Mouse (Mus musculus) forebrain, embryonic 14.5 days (tissue): ENCODE results near the gene Sec23ip. TPM values are rescaled to one million over a fixed set of nuclear protein-coding genes. Genes with fewer than 3 reads are reported as not detected.

Source experiments
- ATAC-seq: fragments of 200-750 bp; cut with Nextera tagmentation; 2 replicates; pipeline ENCODE4 v1.8.0; 2017; ENCODE audit warnings: mild to moderate bottlenecking, moderate library complexity
- DNase-seq: peaks from one replicate; pipeline ENCODE4 v3.0.0-alpha.2; 2015; ENCODE audit warnings: low spot score
- H3K27ac ChIP-seq: fragments of 300-500 bp; sonication (generic); 2 replicates; pipeline ENCODE4 v1.5.1; 2014; ENCODE audit warnings: low read depth, mild to moderate bottlenecking, control low read depth, low read length, moderate library complexity
- H3K27me3 ChIP-seq: fragments of 300-500 bp; sonication (generic); replicated peaks from 2 replicates; pipeline ENCODE4 v1.6.1; 2014; ENCODE audit warnings: low read length, control low read depth, mixed read lengths; ENCODE audit not compliant: control insufficient read depth, insufficient read depth
- H3K36me3 ChIP-seq: fragments of 300-500 bp; sonication (generic); 2 replicates; pipeline ENCODE4 v1.6.1; 2014; ENCODE audit warnings: low read length, control low read depth; ENCODE audit not compliant: control insufficient read depth, insufficient read depth
- H3K4me1 ChIP-seq: fragments of 300-500 bp; sonication (generic); 2 replicates; pipeline ENCODE4 v1.6.1; 2014; ENCODE audit warnings: antibody characterized with exemption, low read length, control low read depth; ENCODE audit not compliant: control insufficient read depth, insufficient read depth
- H3K4me2 ChIP-seq: fragments of 300-500 bp; sonication (generic); 2 replicates; pipeline ENCODE4 v1.6.1; 2014; ENCODE audit warnings: mild to moderate bottlenecking, control low read depth, low read length
- H3K4me3 ChIP-seq: fragments of 300-500 bp; sonication (generic); 2 replicates; pipeline ENCODE4 v1.5.1; 2014; ENCODE audit warnings: low read depth, low read length, control low read depth
- H3K9ac ChIP-seq: fragments of 300-500 bp; sonication (generic); 2 replicates; pipeline ENCODE4 v1.6.1; 2014; ENCODE audit warnings: mild to moderate bottlenecking, low read length, control low read depth, moderate library complexity
- H3K9me3 ChIP-seq: fragments of 300-500 bp; sonication (generic); replicated peaks from 2 replicates; pipeline ENCODE4 v1.6.1; 2016; ENCODE audit warnings: low read length, control low read depth, mixed read lengths; ENCODE audit not compliant: control insufficient read depth
- WGBS: fragments of 180-500 bp; shearing (Covaris S2); extraction: QIAGEN DNeasy Blood & Tissue Kit; methylation state at CpG from one replicate; pipeline ENCODE4 v1.1.7; 2014; 5-methylcytosine and 5-hydroxymethylcytosine counted together
- polyA plus RNA-seq: library from polyadenylated mRNA; unstranded; fragments of >200 nt; fragmentation: Nextera tagmentation; extraction: Ambion mirVana; gene quantifications from 2 replicates; pipeline ENCODE4 v1.2.1, GENCODE M21; 2014

Sec23ip gene
- polyA plus RNA-seq, 1 experiment from 2014 or later = 30.6 TPM

DNA sequence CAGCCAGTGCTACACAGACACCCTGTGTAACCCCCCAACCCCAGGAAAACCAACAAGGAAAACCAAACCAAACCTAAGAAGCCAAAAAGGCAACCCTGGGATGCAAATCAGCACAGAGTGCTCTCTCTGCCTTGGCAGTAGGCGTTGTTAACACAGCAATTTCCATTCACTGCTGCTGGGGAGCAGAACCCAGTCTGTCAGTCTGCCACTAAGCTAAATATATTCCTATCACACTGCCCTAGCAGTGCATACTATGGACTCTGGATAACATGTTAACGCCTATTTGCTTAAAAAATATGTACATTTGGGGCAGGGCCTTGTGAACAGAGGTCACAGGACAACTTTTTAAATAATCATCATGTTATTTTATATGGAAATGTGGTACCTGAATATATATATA is 13.2 kb upstream of the Sec23ip start:
- 68% methylated on average over 2 of the region's 2 CpGs for WGBS
- Histone ChIP-seq H3K4me1 (0 out of 2 replicates have a peak, but pooled peaks cover 2% of the 10 kb centered on the region), H3K27me3 (no peaks in the 10 kb centered on the region), H3K4me3 (no peak overlapping the region), H3K9me3 (0 out of 2 replicates have a peak, but pooled peaks cover 3% of the 10 kb centered on the region), H3K9ac (no peak overlapping the region), H3K4me2 (no peak overlapping the region), H3K36me3 (0 out of 2 replicates have a peak, but pooled peaks cover 3% of the 10 kb centered on the region), H3K27ac (no peak overlapping the region)
- ATAC-seq (no peak), DNase-seq (no peak)

- no peak overlapping the region for H3K4me3 ChIP-seq
- DNase-seq (no peak), ATAC-seq (no peak)
- H3K27me3 ChIP-seq = no peaks in the 10 kb centered on the region
- WGBS = 76% methylated on average over 5 of the region's 5 CpGs
- H3K4me1 ChIP-seq = peaks cover 14% of the 10 kb centered on the region; the same call in 1 of the 2 replicates
- H3K4me2 ChIP-seq = peak overlapping the region; percentile 90
- H3K9ac ChIP-seq = peak overlapping the region; percentile 95; the same call in 1 of the 2 replicates
- H3K9me3 ChIP-seq = 0 out of 2 replicates have a peak, but pooled peaks cover 3% of the 10 kb centered on the region
- 0 out of 2 replicates have a peak, but pooled peaks cover 3% of the 10 kb centered on the region for H3K36me3 ChIP-seq
- H3K27ac ChIP-seq = no peak overlapping the region
Observed at GRCm38 (mm10) chr7:128738041-128738440, 6.7 kb upstream of the Sec23ip start.

DNA sequence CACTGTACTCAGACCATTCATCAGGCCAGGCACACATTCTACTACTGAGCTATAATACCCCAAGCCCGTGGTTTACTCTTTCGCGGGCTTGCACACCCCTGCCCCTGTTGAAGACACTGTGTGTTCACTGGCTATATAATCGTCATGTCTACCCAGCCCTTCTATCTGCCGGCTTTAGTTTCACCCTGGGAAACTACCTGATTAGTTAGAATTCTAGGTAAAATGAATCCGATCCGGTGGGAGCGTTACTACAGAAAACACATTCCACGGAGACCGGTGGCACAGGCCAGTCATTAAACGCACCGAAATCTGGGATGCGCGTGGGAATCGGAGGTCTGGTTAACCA is 5.7 kb upstream of the Sec23ip start:
- no peaks in the 10 kb centered on the region for H3K27me3 ChIP-seq
- peak overlapping the region; percentile 90 for H3K4me2 ChIP-seq
- peak overlapping the region; percentile 98 for H3K4me3 ChIP-seq
- H3K9me3 ChIP-seq = 0 out of 2 replicates have a peak, but pooled peaks cover 3% of the 10 kb centered on the region
- 1% methylated on average over 15 of the region's 15 CpGs for WGBS
- H3K9ac ChIP-seq = peak overlapping the region; percentile 95
- no peak overlapping the region for H3K27ac ChIP-seq
- peaks cover 15% of the 10 kb centered on the region; the same call in 1 of the 2 replicates for H3K4me1 ChIP-seq
- no peak for DNase-seq
- ATAC-seq = no peak
- H3K36me3 ChIP-seq = 0 out of 2 replicates have a peak, but pooled peaks cover 3% of the 10 kb centered on the region

DNA sequence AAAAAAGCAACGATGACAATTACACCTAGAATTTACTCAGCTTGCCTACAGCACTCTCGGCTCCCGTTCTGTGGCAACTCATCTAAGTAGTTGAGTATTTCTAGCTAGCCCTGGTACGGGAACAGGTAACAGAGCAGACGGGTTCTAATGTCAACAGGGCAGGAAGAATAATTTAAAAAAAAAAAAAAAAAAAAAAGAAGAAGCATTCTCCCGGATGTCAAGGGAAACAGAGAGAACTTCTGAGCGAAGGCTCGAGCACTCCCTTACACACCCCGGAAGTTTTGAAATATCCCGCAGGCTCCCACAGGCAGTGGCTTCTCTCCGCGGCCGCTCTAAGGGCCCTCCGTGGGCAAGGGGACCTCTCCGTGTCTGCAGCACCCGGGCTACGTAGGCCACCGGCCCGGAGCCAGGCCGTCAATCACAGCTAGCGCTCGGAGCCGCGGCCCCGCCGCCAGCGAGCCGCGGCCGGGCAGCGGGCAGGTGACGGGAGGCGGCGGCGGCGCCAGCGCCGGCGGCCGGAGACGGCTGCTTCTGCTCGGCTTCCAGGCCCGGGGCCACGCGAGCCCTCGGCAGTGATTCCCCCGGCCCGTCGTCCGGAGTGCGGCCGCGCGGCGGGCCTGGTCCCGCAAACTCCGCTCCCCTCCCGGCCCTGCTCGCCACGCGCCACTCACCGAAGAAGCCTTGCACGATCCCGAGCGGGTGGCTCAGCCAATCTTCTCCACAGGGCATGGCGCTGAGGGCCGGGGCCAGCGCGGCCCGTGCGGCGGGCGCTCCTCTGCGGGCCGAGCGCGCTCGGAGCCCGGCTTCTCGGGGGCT is 5.1 kb upstream of the Sec23ip start:
- no peaks in the 10 kb centered on the region for H3K36me3 ChIP-seq
- peak overlapping the region; percentile 90 for H3K4me2 ChIP-seq
- WGBS = under 1% methylated on average over 62 of the region's 80 CpGs
- H3K9ac ChIP-seq = peak overlapping the region; percentile 95
- H3K27ac ChIP-seq = peak overlapping the region; percentile 86
- peak overlapping the region; percentile 98 for H3K4me3 ChIP-seq
- H3K4me1 ChIP-seq = peaks cover 18% of the 10 kb centered on the region; the same call in 1 of the 2 replicates
- H3K9me3 ChIP-seq = 0 out of 2 replicates have a peak, but pooled peaks cover under 1% of the 10 kb centered on the region
- no peaks in the 10 kb centered on the region for H3K27me3 ChIP-seq
- ATAC-seq (peak; percentile 45), DNase-seq (peak; percentile 50)

DNA sequence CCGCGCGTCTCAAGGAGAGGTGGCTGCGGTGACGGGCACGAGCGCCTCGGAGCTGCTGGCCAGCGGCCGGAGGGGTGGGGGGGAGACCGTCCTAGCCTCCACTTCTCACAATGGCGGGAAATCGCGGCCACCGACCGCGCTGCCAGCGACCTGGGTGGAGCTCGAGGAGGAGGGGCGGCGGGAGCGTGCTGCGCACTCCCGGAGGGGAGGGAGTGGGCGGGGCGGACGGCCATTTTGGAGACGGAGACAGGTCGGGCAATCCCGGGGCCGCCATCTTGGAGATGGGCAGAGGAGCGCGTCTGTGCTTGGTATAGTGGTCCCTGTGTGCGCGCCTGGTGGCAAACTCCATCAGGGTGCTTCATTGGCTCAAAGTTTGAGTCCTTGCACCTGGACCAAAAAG is 4.4 kb upstream of the Sec23ip start, which contains the start of gene Mcmbp:
Mcmbp (minus strand) TSS at position 162 of the 400 bp plus-strand sequence.
- under 1% methylated on average over 28 of the region's 35 CpGs for whole genome bisulfite sequencing
- H3K4me1 ChIP-seq = peaks cover 18% of the 10 kb centered on the region; the same call in 1 of the 2 replicates
- no peaks in the 10 kb centered on the region for H3K36me3 ChIP-seq
- H3K27ac ChIP-seq = peak within 1 kb of the TSS; percentile 86
- H3K4me2 ChIP-seq = peak within 1 kb of the TSS; percentile 90
- peak; percentile 88 for ATAC-seq
- peak within 1 kb of the TSS; percentile 95 for H3K9ac ChIP-seq
- peak within 1 kb of the TSS; percentile 98 for H3K4me3 ChIP-seq
- DNase-seq = peak; percentile 97
- no peaks in the 10 kb centered on the region for H3K27me3 ChIP-seq
- no peaks in the 10 kb centered on the region for H3K9me3 ChIP-seq

DNA sequence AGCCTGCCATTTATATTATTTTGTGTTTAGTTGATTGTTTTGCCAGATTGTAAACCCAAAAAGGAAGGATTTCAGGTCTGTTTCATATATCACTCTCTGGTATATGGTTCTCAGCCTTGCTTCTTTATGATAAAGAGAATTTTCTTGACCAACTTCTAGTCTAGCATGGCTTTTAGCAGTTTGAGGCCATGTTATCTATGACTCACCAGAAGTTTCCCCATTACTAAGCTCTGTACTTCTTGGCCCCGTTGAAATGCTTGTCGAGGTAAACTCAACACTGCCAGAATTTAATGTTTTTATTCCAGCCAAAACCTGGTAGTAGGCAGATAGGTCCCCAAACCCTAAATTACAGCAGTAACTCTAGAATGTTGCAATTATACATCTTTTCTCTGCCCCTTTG is 845 bp upstream of the Sec23ip start:
- WGBS = 70% methylated on average over 2 of the region's 2 CpGs
- peaks cover 18% of the 10 kb centered on the region; the same call in 1 of the 2 replicates for H3K4me1 ChIP-seq
- ATAC-seq (no peak), DNase-seq (no peak)
- peak overlapping the region; percentile 61 for H3K4me2 ChIP-seq
- no peaks in the 10 kb centered on the region for H3K9me3 ChIP-seq
- H3K36me3 ChIP-seq = no peaks in the 10 kb centered on the region
- peak overlapping the region; percentile 44; the same call in 1 of the 2 replicates for H3K9ac ChIP-seq
- H3K27ac ChIP-seq = no peak overlapping the region
- H3K27me3 ChIP-seq = no peaks in the 10 kb centered on the region
- H3K4me3 ChIP-seq = peak overlapping the region; percentile 85; the same call in 1 of the 2 replicates

DNA sequence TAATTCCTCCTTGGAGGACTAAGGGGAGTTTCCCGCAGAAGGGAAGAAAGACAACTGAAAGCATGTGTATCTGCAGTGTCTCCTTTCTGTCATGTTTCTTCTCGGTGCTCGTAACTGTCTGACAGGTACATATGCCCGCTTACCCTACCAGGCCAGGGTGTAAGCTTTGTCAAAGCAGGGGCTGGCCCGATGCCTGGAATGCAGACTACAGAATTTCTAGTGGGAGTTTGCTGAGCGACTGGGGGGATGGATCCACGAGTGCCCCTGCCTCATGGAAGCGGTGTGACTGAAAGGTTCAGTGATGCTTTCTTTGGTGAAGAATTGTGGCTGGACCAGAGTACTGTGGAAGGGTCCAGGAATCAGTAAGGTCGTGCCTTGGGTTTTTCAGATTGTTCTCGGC is 1.4 kb downstream of the Sec23ip start:
- peaks cover 13% of the 10 kb centered on the region for H3K36me3 ChIP-seq
- no peaks in the 10 kb centered on the region for H3K27me3 ChIP-seq
- H3K4me2 ChIP-seq = peak overlapping the region; percentile 78
- H3K4me3 ChIP-seq = peak overlapping the region; percentile 85; the same call in 1 of the 2 replicates
- 89% methylated on average over 10 of the region's 10 CpGs for WGBS
- no peaks in the 10 kb centered on the region for H3K9me3 ChIP-seq
- peaks cover 13% of the 10 kb centered on the region; the same call in 1 of the 2 replicates for H3K4me1 ChIP-seq
- DNase-seq (no peak), ATAC-seq (no peak)
- H3K9ac ChIP-seq = no peak overlapping the region
- H3K27ac ChIP-seq = no peak overlapping the region

DNA sequence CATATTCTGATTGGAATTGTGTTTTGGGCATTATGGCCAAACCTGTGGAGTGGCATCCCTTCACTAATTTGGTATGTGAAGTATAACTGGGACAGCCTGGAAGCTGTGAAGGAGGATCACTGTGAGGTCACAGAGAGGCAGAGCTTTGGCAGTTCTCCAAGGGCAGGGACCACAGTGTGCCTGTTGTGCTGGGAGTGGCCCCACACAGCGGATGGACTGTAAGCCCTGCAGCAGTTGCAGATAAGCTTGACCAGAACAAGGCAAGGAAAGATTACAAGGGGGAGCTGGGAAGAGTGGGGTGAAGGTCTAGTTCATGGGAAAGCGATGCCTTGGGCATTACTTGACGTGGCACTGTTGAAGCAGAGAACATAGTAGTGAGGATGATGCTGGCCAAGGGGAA is 4.0 kb downstream of the Sec23ip start:
- H3K27ac ChIP-seq = no peak overlapping the region
- peaks cover 37% of the 10 kb centered on the region for H3K36me3 ChIP-seq
- H3K4me2 ChIP-seq = no peak overlapping the region
- no peak overlapping the region for H3K9ac ChIP-seq
- H3K27me3 ChIP-seq = no peaks in the 10 kb centered on the region
- ATAC-seq (no peak), DNase-seq (peak; percentile 16)
- peaks cover 13% of the 10 kb centered on the region; the same call in 1 of the 2 replicates for H3K4me1 ChIP-seq
- no peaks in the 10 kb centered on the region for H3K9me3 ChIP-seq
- H3K4me3 ChIP-seq = no peak overlapping the region
- 73% methylated on average over 3 of the region's 3 CpGs for WGBS
